In genomic region chr11:119375425-119375824, GRCm38 (mm10) we compare ENCODE assay signal across 16 mouse cellular contexts. TPM values are rescaled to one million over a fixed set of nuclear protein-coding genes. Genes with fewer than 3 reads are reported as not detected.
DNase-seq lines count a peak whose midpoint lies in the region; ATAC-seq and TF ChIP-seq lines count a peak whose summit lies in the region.
"Had no signal": no experiment of that assay in that cellular context is flagged by ENCODE, and none has a peak within 500 bp of the region (broad histone marks: within the 10 kb centered on the region; RNA-seq: fewer than 3 reads in every experiment).

No protein-coding gene starts in this region.

- DNase-seq in kidney, postnatal 14 days, result peak; percentile 12
- DNase-seq in right cerebral cortex, postnatal 10 days (ENCODE audit: low spot score in 2 of 2), result no peak
- DNase-seq: cerebellum, adult 18-20 months; heart, adult 18-20 months; kidney, adult 8-10 months; thymus, postnatal 4 days had no signal

- WGBS in kidney, embryonic 15.5 days, result 74% methylated on average over 6 of the region's 6 CpGs
- 34% methylated on average over 6 of the region's 6 CpGs for WGBS in bone marrow, adult 2 months
- WGBS in intestine, embryonic 16.5 days, result 55% methylated on average over 6 of the region's 6 CpGs
- 91% methylated on average over 6 of the region's 6 CpGs for WGBS in midbrain, embryonic 13.5 days

- no peak for TF ChIP-seq CTCF in bone marrow, adult 2 months (IDR thresholded peaks at IDR 0.05; ENCODE audit: control insufficient read depth, insufficient read depth, low read length)

- H3K4me1 ChIP-seq in kidney, embryonic 15.5 days, result peaks cover 3% of the 10 kb centered on the region; the same call in 1 of the 2 replicates
- peaks cover 10% of the 10 kb centered on the region; the same call in 1 of the 2 replicates for H3K4me1 ChIP-seq in bone marrow, adult 2 months (ENCODE audit: control insufficient read depth, insufficient read depth, low read length)
- H3K4me1 ChIP-seq in intestine, embryonic 16.5 days (ENCODE audit: control insufficient read depth, insufficient read depth, low read length), result peaks cover 2% of the 10 kb centered on the region; the same call in 1 of the 2 replicates
- H3K4me1 ChIP-seq in midbrain, embryonic 13.5 days (replicated peaks), result no peaks in the 10 kb centered on the region
- H3K4me1 ChIP-seq: embryonic facial prominence, embryonic 13.5 days; hindbrain, embryonic 13.5 days; neural tube, embryonic 15.5 days had no signal

- no peak for ATAC-seq in kidney, embryonic 15.5 days (replicated peaks; ENCODE audit: low FRiP score)
- peak; percentile 70 for ATAC-seq in intestine, embryonic 16.5 days
- ATAC-seq in monocyte, adult 5-6 weeks (replicated peaks; ENCODE audit: insufficient number of reproducible peaks, low FRiP score, low TSS enrichment, poor library complexity, severe bottlenecking), result peak; percentile 44
- no peak for ATAC-seq in midbrain, embryonic 13.5 days

- H3K27me3 ChIP-seq in kidney, embryonic 15.5 days, result no peaks in the 10 kb centered on the region
- no peaks in the 10 kb centered on the region for H3K27me3 ChIP-seq in intestine, embryonic 16.5 days (replicated peaks; ENCODE audit: control insufficient read depth, insufficient read depth, low read length)
- no peaks in the 10 kb centered on the region for H3K27me3 ChIP-seq in midbrain, embryonic 13.5 days
- H3K27me3 ChIP-seq: embryonic facial prominence, embryonic 13.5 days; hindbrain, embryonic 13.5 days; neural tube, embryonic 15.5 days had no signal

- H3K36me3 ChIP-seq in kidney, embryonic 15.5 days, result peaks cover 31% of the 10 kb centered on the region
- H3K36me3 ChIP-seq in intestine, embryonic 16.5 days (ENCODE audit: control insufficient read depth, insufficient read depth, low read length), result 0 out of 2 replicates have a peak, but pooled peaks cover 3% of the 10 kb centered on the region
- H3K36me3 ChIP-seq in midbrain, embryonic 13.5 days, result peaks cover 15% of the 10 kb centered on the region; the same call in 1 of the 2 replicates

- no peak overlapping the region for H3K9ac ChIP-seq in kidney, embryonic 15.5 days
- H3K9ac ChIP-seq in intestine, embryonic 16.5 days (ENCODE audit: low read depth, low read length), result no peak overlapping the region
- no peak overlapping the region for H3K9ac ChIP-seq in midbrain, embryonic 13.5 days (replicated peaks)
- H3K9ac ChIP-seq: embryonic facial prominence, embryonic 13.5 days; hindbrain, embryonic 13.5 days; neural tube, embryonic 15.5 days had no signal

- no peaks in the 10 kb centered on the region for H3K9me3 ChIP-seq in kidney, embryonic 15.5 days (replicated peaks)
- H3K9me3 ChIP-seq in intestine, embryonic 16.5 days (ENCODE audit: control insufficient read depth, low read length), result no peaks in the 10 kb centered on the region
- no peaks in the 10 kb centered on the region for H3K9me3 ChIP-seq in midbrain, embryonic 13.5 days
- H3K9me3 ChIP-seq: embryonic facial prominence, embryonic 13.5 days; hindbrain, embryonic 13.5 days; neural tube, embryonic 15.5 days had no signal

- H3K27ac ChIP-seq in kidney, embryonic 15.5 days, result no peak overlapping the region
- peak overlapping the region; percentile 22 for H3K27ac ChIP-seq in bone marrow, adult 2 months (ENCODE audit: control insufficient read depth, insufficient read depth, low read depth, low read length, poor library complexity)
- no peak overlapping the region for H3K27ac ChIP-seq in intestine, embryonic 16.5 days (ENCODE audit: low read length)
- H3K27ac ChIP-seq in midbrain, embryonic 13.5 days, result no peak overlapping the region
- H3K27ac ChIP-seq: embryonic facial prominence, embryonic 13.5 days; hindbrain, embryonic 13.5 days; layer of hippocampus, adult 2 months; neural tube, embryonic 15.5 days had no signal

- TF ChIP-seq POLR2A in bone marrow, adult 2 months (IDR thresholded peaks at IDR 0.05; ENCODE audit: borderline replicate concordance, control insufficient read depth, low read depth, low read length), result no peak

- H3K4me2 ChIP-seq in kidney, embryonic 15.5 days, result no peak overlapping the region
- no peak overlapping the region for H3K4me2 ChIP-seq in intestine, embryonic 16.5 days (ENCODE audit: low read depth, low read length)
- H3K4me2 ChIP-seq in midbrain, embryonic 13.5 days (replicated peaks), result no peak overlapping the region
- H3K4me2 ChIP-seq: embryonic facial prominence, embryonic 13.5 days; hindbrain, embryonic 13.5 days; neural tube, embryonic 15.5 days had no signal

- H3K4me3 ChIP-seq in kidney, embryonic 15.5 days (replicated peaks), result no peak overlapping the region
- no peak overlapping the region for H3K4me3 ChIP-seq in bone marrow, adult 2 months (replicated peaks; ENCODE audit: control insufficient read depth, low read depth, low read length)
- no peak overlapping the region for H3K4me3 ChIP-seq in intestine, embryonic 16.5 days (ENCODE audit: low read length)
- H3K4me3 ChIP-seq in midbrain, embryonic 13.5 days (replicated peaks), result no peak overlapping the region
- H3K4me3 ChIP-seq: embryonic facial prominence, embryonic 13.5 days; hindbrain, embryonic 13.5 days; layer of hippocampus, adult 2 months; megakaryocyte, embryonic 14.5 days; neural tube, embryonic 15.5 days had no signal

RNA-seq across cellular contexts. Expression of gene Rnf213, which starts 17.5 kb away (rescaled TPM):
- polyA plus RNA-seq in kidney, embryonic 15.5 days (2015; fragmentation: Nextera tagmentation; extraction: Ambion mirVana), result 5.3 and 5.8 TPM in 2 replicates
- 18.8 and 27.7 TPM in 2 replicates for polyA plus RNA-seq in bone marrow, adult 2 months (2011; ENCODE audit: insufficient read depth, insufficient read length, low replicate concordance, missing spikeins)
- polyA plus RNA-seq in intestine, embryonic 16.5 days (2015; fragmentation: Nextera tagmentation; extraction: Ambion mirVana), result 7.0 and 7.5 TPM in 2 replicates
- 58.5 to 104 TPM (median 67.5 TPM) in 3 replicates for total RNA-seq in monocyte, adult 5-6 weeks (2017)
- polyA plus RNA-seq in midbrain, embryonic 13.5 days (2015; fragmentation: Nextera tagmentation; extraction: Ambion mirVana), result 0.66 and 0.84 TPM in 2 replicates

RNA-seq across cellular contexts. Expression of gene Slc26a11, which starts 20.1 kb away (rescaled TPM):
- 8.7 and 10.8 TPM in 2 replicates for polyA plus RNA-seq in kidney, embryonic 15.5 days (2015; fragmentation: Nextera tagmentation; extraction: Ambion mirVana)
- 3.3 and 6.2 TPM in 2 replicates for polyA plus RNA-seq in bone marrow, adult 2 months (2011; ENCODE audit: insufficient read depth, insufficient read length, low replicate concordance, missing spikeins)
- 9.0 and 10.5 TPM in 2 replicates for polyA plus RNA-seq in intestine, embryonic 16.5 days (2015; fragmentation: Nextera tagmentation; extraction: Ambion mirVana)
- total RNA-seq in monocyte, adult 5-6 weeks (2017), result 8.4 to 16.4 TPM (median 13.5 TPM) in 3 replicates
- polyA plus RNA-seq in midbrain, embryonic 13.5 days (2015; fragmentation: Nextera tagmentation; extraction: Ambion mirVana), result 4.3 and 5.0 TPM in 2 replicates

RNA-seq across cellular contexts. Expression of gene Sgsh, which starts 20.1 kb away (rescaled TPM):
- 6.6 and 8.9 TPM in 2 replicates for polyA plus RNA-seq in kidney, embryonic 15.5 days (2015; fragmentation: Nextera tagmentation; extraction: Ambion mirVana)
- 5.6 and 12.0 TPM in 2 replicates for polyA plus RNA-seq in bone marrow, adult 2 months (2011; ENCODE audit: insufficient read depth, insufficient read length, low replicate concordance, missing spikeins)
- polyA plus RNA-seq in intestine, embryonic 16.5 days (2015; fragmentation: Nextera tagmentation; extraction: Ambion mirVana), result 8.2 and 8.3 TPM in 2 replicates
- 15.0 to 19.4 TPM (median 17.0 TPM) in 3 replicates for total RNA-seq in monocyte, adult 5-6 weeks (2017)
- 3.1 and 4.0 TPM in 2 replicates for polyA plus RNA-seq in midbrain, embryonic 13.5 days (2015; fragmentation: Nextera tagmentation; extraction: Ambion mirVana)

Comparison
In these comparisons a context has a peak if more than half of its experiments do, and no peak if none do; other contexts are left out.
1. ATAC-seq: peak in intestine, embryonic 16.5 days (single experiment) and monocyte, adult 5-6 weeks (single experiment); none in kidney, embryonic 15.5 days (single experiment) and midbrain, embryonic 13.5 days (single experiment).